Mouse (Mus musculus): ENCODE data around the gene Ryr1.

Ryr1 gene

DNA sequence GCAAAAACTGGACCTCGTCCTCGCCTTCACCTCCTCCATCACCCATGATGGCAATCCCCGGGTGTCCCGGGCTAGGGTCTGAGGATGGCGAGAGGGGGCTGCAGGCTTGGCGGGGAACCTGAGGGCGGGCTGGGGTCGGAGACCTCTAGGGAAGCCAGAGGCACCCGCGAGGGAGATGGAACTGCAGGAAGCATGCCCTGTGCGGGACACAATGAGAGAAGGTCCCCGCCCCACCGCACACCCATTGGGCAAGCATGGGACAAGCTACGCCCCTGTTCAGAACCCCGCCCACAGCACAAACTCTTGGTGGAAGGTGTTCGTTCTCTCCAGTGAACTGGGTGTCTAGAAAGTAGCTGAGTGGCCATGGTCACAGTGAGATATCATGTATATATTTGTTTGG lies at the start of gene Ryr1:
Gene Ryr1, minus strand, starts transcription at position 210 of the 400 bp plus-strand sequence.
- peak; percentile 19 to 22 for DNase-seq (ENCODE audit: low read depth in 1 of 2, low spot score in 2 of 2)

DNA sequence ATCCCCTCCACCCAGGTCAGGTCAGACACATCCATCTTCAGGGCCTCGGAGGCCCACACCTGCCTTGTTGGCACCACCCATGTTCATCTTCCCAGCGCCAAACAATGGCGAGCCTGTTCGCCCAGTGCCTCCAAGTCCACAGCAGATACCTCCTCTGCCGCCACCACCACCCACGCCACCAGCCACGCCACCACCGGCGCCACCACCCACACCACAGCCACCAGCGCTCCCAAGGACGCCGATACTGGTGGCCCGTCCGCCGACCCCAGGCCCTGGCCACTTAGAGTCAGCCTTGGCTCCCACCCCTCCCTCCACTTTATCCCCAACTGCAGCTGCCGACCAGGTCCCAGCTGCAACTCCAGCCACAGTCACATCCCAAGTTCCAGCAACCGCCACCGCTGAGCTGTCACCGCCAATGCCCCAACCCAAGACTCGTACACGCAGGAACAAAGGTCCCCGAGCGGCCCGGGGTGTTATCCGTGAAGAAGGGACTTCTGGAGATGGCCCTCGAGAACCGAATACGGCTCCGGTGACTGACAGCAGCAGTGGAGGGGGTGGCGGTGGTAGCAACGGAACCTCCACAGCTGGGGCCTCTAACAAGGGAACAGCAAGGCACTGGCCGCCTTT lies 47.5 kb upstream of the Ryr1 start:
- no peak for DNase-seq (ENCODE audit: low read depth in 1 of 2, low spot score in 2 of 2)

DNA sequence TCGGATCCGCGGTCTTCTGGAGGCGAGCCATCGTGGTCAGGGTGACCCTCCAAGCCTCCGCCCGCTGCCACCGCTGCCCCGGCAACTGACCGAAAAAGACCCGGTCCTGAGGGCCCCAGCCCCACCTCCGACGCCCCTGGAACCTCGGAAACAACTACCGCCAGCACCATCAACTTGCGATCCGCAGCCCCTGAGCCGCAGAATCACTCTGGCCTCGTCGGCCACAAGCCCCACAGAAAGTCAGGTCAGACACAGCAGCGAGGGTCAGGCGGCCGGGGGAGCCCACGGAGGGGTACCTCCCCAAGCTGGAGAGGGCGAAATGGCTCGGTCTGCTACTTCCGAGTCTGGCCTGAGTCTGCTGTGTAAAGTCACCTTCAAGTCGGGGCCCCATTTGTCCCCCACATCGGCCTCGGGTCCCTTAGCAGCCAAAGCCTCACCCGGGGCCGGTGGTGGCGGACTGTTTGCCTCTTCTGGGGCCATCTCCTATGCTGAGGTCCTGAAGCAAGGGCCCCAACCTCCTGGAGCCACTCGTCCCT lies 46.7 kb upstream of the Ryr1 start:
- DNase-seq (ENCODE audit: low read depth in 1 of 2, low spot score in 2 of 2) = no peak

DNA sequence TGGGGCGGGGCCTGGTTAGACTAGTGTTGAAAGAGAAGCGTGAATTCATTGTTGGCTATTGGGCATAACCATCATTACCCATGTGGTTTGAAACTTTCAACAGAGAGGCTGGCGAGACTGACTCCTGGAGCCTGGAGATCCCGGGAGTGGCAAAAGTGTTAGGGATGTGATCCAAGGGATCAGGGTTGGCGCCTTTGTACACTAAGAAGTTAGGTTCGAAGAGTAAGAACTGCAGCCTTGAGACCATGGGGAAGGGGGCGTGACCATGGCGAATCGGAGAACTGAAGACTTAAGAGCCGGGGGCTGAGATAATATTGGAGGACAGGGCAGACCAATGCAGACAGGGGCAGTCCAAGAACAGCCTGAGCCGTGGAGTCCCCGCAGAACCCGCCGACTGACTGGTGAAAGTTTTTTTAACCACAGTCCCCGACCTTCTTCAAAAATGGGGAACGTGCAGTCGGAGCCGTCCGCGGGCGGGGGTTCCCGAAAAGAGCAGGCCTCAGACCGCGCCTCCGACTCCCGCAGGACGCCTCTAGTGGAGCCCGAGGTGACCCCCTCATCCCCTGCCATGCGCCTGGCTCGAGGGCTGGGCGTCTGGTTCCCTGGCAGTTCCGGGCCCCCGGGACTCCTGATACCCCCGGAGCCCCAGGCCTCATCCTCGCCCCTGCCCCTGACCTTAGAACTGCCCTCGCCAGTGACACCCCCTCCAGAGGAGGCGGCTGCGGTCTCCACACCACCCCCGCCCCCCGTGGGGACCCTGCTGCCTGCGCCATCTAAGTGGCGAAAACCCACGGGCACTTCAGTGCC lies 46.0 kb upstream of the Ryr1 start:
- DNase-seq (ENCODE audit: low read depth in 1 of 2, low spot score in 2 of 2) = peak in 1 of 2 experiments; percentile 69

DNA sequence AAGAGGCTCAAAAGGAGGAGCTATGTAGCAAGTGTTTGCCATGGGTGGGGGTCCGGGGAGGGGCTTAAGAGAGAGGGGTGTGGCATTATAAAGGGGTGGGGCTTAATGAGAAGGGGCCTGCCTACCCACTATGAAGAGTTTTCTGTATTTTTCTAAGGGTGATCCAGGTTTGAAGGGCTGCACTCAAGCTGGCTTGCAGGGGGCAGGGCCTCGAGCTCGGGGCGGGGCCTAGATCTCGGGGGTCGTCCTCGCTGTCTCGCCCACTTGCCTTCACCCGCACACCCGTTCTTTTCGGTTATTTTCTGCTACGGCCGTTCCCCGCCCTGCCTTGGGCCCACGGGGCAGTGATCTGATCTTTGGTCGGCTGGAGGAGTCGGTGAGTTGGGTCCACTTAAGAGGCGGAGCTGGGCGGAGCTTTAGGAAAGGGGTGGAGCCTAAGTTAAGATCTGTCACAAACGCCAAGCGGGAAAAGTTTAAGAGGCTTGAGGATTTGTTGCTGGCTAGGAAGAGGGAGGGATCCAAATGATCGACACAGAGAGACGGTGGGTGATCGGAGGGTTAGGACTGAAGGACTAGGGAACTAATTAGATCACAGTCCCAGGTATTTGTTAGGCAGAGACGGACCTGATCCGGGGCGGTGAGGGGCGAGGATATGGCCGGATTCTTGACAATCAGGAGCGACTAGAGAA lies 45.2 kb upstream of the Ryr1 start, which contains the start of the genes Ggn and Spred3:
Gene Ggn, plus strand, starts transcription at position 145 of the 689 bp plus-strand sequence.
Gene Spred3, minus strand, starts transcription at position 346 of the 689 bp plus-strand sequence.
- peak in 1 of 2 experiments; percentile 47 for DNase-seq (ENCODE audit: low read depth in 1 of 2, low spot score in 2 of 2)

DNA sequence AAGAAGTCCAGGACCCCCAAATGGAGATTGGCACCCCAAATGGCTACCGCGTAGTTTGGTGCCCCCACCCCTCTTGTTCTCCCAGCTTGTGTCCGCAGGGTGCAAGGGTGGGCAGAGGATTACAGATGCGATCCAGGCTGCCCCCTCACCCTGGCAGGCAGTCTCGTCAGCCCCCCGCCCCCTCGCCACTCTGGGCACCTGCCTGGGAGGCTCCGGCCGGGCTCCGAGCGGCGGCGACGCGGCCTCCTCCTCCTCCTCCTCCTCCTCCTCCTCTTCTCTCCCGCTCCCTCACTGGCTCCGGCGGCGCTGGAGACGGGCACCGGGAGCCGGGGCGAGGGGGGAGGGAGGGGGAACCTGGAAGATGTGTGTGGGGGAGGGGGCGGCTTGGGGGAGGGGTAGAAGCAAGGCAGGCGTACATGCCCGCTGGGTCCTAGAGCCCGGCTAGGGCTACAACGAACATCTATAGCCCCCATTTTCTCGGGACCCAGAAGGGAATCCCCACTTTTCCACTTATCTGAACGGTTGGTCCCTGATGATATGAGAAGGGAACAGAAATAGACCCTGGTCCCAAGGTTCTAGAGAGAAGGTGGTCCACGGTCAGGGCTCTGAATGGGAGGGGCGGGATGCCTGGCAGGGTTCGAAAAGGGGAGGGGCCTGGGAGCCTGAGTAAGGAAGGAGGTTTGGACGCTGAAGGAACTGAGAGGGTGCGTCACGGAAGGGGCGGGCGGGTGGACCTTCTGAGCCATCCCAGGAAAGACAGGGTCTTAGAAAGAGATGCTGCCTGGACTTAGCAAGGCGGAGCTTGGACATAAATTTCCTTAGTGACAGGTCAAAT lies 44.5 kb upstream of the Ryr1 start:
- no peak for DNase-seq (ENCODE audit: low read depth in 1 of 2, low spot score in 2 of 2)

DNA sequence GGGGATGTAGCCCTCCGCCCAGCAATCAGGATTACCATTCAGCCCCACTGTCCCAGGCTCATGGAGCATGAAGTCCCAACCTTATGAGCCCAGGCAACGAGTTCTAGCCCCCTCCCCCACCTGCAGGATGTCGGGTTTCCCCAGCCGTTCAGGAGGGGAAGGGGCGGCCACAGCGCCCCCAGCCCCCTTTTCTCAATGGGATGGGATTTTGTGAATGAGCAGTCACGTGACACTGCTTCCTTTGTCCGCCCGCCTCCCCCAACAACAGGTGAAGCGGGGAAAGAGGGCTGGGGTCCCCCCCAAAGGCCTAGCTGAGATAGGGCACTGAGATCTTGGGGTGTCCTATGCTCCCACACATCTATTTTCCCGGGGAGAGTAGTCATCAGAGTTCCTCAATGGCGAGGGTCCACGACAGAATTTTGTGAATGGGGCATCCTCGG lies 43.8 kb upstream of the Ryr1 start:
- no peak for DNase-seq (ENCODE audit: low read depth in 1 of 2, low spot score in 2 of 2)

DNA sequence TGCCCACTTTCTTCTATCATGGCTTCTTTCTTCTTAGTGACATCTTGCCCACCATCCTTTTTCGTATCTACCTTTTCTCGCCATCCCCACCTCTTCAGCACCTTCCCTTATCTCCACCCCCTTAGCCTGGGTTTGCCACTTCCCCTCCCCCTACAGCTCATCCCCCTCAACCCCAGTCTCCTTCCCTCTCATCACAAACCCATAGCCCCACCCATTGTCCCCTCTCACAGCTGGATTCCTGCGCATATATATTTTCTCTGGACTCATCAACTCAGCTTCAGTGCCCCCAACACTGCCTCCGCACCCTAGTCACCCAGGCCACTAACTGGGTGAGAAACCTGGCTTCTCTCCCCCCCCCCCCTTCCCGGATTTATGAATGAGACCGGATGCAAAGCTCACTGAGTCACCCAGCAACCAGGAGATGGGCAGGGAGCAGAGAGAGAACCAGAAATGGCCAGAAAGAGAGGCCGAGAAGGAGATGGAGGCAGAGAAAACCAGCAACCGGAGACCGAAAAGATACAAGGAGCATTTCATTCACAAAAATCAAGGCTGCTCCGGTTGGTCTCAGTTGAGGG lies 43.2 kb upstream of the Ryr1 start:
- DNase-seq (ENCODE audit: low read depth in 1 of 2, low spot score in 2 of 2) = no peak

DNA sequence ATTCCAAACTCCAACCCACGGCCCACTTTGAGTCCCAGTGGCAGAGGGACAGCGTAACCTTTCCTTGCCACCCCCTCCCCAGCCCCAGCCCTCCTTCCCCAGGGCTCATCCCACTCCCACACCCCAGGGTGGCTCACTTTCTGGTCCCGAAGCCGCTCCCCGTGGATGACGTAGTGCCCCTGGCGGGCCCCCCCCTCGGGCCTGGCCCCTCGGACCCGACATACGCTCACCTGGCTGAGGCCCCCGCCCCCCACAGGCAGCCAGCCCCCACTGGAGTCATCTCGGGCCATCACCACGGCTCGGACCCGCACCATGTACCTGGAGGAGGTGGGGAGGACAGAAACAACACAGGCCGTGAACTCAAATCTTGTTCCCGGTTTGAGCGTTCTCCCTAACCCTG lies 42.7 kb upstream of the Ryr1 start:
- DNase-seq (ENCODE audit: low read depth in 1 of 2, low spot score in 2 of 2) = no peak

DNA sequence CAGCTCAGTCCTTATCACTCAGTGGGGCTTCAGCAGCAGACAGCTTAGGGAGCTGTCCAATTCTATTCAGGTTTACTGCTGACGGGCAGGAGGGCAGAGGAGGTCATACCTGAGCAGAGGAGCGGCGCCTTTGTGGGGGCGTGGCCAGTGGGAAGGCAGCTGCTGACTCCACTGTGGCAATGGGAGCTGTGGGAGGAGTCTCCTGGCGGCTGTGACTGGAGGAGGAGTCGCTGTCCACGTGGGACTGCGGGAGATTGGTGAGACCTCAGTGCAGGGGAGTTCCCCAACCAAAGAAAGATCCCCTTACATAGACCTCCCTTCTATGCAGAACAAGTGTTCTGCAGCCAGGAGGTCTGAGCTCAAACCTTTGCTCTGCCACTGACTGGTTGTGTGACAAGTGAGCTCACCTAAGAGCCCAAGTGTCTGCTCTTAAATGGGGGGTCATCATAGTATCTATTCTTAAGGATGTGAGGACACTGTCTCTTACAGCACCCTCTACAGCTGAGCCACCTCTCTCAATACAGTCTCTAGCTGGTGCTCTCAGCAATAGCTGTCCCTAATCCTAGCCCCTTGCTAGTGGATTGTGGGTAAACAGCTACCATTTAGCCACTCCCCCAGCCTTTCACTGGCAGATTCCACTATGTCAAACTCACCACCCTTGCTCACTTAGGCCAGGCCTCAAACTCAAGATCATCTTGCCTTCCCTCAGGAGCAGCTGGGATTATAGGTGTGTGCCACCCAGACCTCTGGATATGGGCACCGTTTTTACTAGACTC lies 38.0 kb upstream of the Ryr1 start:
- DNase-seq (ENCODE audit: low read depth in 1 of 2, low spot score in 2 of 2) = no peak

DNA sequence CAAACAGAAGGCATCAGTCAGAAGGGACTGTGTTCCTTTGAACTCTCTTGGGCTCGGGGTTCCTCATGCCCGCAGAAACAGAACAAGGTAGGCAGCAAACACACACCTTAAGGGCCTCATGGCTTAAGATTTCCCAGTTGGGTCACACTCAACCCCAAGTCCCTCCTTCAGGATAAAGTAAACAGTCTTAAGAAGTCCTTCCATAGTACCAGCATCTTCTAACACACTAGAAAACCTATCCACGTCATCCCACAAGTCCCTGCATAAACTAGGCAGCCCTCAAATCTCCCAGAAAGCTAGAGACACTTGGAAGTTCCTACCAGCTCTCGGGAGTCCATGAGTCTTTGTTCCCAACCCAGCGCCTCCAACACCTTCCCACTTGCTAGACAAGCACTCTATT lies 37.3 kb upstream of the Ryr1 start:
- no peak for DNase-seq (ENCODE audit: low read depth in 1 of 2, low spot score in 2 of 2)

DNA sequence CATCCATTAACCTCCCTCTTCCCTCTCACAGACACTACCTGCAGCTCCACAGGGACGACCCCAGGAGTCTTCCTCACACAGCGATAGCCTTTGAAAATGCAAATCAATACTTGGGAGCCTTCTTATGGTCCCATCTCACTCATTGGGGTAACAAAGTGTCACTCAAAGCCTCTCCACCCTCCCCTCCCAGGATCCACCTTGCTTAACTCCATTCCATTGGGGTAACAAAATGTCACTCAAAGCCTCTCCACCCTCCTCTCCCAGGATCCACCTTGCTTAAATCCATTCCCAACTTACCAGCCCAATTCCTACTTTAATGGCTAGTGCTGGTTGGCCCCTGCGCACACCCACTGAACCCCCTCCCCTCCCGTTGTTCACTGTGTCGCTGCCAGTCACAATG lies 33.3 kb upstream of the Ryr1 start:
- DNase-seq (ENCODE audit: low read depth in 1 of 2, low spot score in 2 of 2) = no peak

DNA sequence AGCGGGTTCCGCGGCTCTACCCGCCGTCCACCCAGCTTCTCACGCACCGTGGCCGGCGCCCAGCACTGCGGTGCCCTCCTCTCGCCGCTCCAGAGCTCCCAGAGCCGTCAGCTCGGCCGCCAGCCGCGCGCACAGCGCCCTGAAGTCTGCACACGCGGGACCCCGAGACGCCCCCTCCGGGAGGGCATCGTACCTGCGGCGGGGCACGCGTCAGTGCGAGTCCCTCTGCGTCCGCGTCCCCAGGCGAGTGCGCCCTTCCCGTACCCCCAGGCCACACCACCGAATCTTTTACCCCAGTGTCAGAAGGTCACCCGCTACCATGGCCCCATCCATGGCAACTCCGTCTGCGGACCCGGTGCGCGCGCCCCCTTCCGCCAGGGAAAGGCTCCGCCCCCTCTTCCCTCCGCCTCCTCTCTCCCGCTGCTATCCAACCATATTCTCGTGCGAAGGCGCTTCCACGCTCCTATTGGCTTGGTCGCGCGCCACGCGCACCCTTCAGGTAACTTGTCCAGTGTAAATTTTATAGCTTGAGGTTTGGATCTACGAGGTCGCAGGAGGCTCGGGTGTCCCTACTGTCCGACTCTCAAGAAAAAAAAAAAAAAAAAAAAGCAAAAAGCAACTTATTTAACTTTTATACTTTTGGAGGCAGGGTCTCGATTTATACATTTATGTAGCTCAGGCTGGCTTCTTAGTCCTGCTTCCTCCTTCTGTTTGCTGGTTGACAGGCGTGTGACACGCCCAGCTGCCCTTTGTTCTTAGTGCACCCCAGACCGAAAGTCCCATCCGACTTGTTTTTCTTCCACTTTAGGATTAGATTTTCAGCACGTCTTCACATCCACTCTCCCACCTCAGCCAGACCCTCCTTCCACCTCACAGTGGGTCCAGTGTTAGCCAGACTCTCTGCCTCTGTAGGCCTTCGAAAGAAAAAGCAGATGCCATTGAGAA lies 31.1 kb upstream of the Ryr1 start, which contains the start of gene Fam98c:
Gene Fam98c, minus strand, starts transcription at position 397 of the 945 bp plus-strand sequence.
- DNase-seq (ENCODE audit: low read depth in 1 of 2, low spot score in 2 of 2) = peak in 1 of 2 experiments; percentile 62

DNA sequence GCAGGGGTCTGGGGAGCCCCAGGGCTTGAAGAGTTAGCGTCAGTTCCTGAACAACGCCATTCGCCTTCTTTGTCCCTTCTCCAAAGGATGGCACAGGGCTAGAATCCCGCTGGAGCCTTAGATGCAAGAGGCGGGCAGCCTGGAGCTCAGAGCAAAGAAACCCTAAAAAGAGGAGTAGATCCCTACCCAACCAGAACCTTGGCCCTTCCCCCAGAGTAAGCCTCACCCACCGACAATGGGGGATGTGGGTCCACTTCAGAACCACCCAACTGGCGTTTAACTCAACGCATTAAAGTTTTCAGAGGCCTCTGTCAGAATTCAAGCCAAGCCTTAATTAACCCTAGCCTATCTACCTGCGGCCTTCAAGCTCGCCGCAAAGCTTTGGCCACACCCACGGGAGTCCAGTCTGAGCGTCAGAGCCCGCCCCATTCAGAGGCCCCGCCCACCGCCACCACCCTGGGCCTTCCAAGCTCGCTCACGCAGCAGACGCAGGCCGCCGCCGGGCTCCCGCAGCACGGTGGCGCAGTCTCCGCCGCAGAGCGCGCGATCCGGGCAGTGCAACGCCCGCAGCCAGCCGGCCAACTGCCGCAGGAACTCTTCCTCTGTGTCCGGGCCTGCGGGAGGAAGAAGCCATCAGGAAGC lies 30.3 kb upstream of the Ryr1 start:
- peak in 1 of 2 experiments; percentile 75 for DNase-seq (ENCODE audit: low read depth in 1 of 2, low spot score in 2 of 2)

DNA sequence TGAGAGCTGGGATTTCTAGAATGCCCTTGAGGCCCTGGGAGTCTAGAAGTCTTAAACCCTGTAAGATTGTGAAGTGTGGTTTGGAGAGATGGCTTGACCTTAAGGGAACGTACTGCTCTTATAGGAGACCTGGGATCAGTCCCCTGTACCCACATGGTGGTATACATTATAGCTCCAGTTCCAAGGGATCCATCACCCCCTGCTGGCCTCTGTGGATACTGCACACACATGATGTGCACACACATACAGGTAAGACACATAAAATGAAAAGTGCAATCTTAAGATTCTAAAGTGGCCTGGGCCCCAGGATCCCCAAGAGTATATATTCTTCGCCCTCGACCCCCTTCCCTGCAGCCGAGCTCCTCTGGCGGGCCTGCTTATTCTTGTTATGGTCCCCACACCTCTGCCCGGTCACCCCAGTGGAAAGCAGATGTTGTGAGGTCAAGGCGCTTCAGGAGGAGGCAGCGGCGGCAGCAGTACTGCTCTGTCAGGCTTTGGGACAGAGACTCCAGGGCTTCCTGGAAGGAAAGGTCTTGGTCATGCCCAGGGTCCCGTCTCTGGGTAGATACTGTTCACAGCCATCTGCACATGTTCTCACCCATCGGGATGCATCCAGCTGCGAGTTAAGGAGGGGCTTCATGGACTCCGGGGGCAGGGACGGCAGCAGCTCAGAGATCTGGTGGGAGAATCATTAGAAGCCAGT lies 29.2 kb upstream of the Ryr1 start:
- DNase-seq (ENCODE audit: low read depth in 1 of 2, low spot score in 2 of 2) = no peak

DNA sequence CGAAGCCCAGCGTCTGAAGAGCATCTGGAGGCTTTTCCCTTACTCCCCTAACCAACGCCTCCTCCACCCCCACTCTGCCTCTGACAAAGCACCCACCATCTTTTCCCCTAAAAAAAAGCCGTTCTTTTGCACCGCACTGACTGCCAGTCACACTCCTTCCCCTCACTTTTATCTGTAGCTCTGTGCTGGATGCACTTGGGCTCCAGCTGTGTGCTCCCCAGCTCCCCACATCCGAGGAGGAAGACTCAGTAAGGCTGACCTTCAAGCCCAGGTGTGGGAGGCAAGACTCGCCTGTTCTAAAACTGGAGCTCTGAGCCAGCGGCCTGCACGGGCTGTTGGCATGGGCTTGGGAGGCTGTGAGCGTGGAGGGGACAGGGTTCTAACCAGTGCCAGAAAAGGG lies 26.5 kb upstream of the Ryr1 start:
- no peak for DNase-seq (ENCODE audit: low read depth in 1 of 2, low spot score in 2 of 2)

DNA sequence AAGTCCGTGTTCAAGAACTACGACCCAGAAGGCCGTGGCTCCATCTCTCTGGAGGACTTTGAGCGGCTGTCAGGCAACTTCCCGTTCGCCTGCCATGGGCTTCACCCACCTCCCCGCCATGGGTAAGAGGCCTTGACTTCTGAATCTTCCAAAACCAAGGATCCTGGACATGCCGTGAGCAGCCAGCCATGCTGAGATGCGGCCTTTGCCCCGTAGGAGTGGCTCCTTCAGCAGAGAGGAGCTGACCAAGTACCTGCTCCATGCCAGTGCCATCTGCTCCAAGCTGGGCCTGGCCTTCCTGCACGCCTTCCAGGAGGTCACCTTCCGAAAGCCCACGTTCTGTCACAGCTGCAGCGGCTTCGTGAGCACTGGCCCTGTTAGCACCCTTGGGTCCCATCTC lies 23.8 kb upstream of the Ryr1 start:
- no peak for DNase-seq (ENCODE audit: low read depth in 1 of 2, low spot score in 2 of 2)

Data from monocyte, adult 2 months (primary cell).